Mouse (Mus musculus) C2C12 (cell line): ENCODE measurements around the gene Nckap5l. TPM values are rescaled to one million over a fixed set of nuclear protein-coding genes. Genes with fewer than 3 reads are reported as not detected.
"Not testable (repeated sequence)": the region's sequence is repeated elsewhere in the genome, so short reads cannot be mapped to it uniquely, and the experiment has no call there.

ENCODE experiments used
- H3K27me3 ChIP-seq: one replicate; pipeline ENCODE4 v1.6.1; 2011; ENCODE audit not compliant: control insufficient read depth, insufficient read depth, insufficient read length
- H3K36me3 ChIP-seq: one replicate; pipeline ENCODE4 v1.6.1; 2011; ENCODE audit not compliant: control insufficient read depth, insufficient read depth
- H3K4me3 ChIP-seq: one replicate; pipeline ENCODE4 v1.5.1; 2011; ENCODE audit warnings: mild to moderate bottlenecking, control low read depth; ENCODE audit not compliant: poor library complexity, insufficient read depth, severe bottlenecking
- H3K79me2 ChIP-seq: one replicate; pipeline ENCODE4 v1.6.1; 2011; ENCODE audit not compliant: control insufficient read depth, insufficient read depth
- H3K79me3 ChIP-seq: one replicate; pipeline ENCODE4 v1.6.1; 2011; ENCODE audit warnings: low read depth, control low read depth
- H3ac ChIP-seq: one replicate; pipeline ENCODE3; 2011; ENCODE audit warnings: low read depth; ENCODE audit not compliant: control insufficient read depth, insufficient read length
- CEBPB ChIP-seq: IDR thresholded peaks from one replicate; pipeline ENCODE4 v1.6.1; 2011; ENCODE audit warnings: low read depth, mild to moderate bottlenecking, control low read depth, moderate library complexity
- CTCF ChIP-seq: IDR thresholded peaks from one replicate; pipeline ENCODE4 v1.5.1; 2011; ENCODE audit not compliant: control insufficient read depth, insufficient read depth, insufficient read length
- FOSL1 ChIP-seq: IDR thresholded peaks from one replicate; pipeline ENCODE4 v1.8.0; 2011; ENCODE audit warnings: mild to moderate bottlenecking, low read length; ENCODE audit not compliant: poor library complexity, insufficient read depth, severe bottlenecking
- MAX ChIP-seq: IDR thresholded peaks from one replicate; pipeline ENCODE4 v1.6.1; 2011; ENCODE audit warnings: mild to moderate bottlenecking, control low read depth
- MYOD1 ChIP-seq: IDR thresholded peaks from one replicate; pipeline ENCODE4 v1.6.1; 2011; ENCODE audit warnings: low read depth; ENCODE audit not compliant: control insufficient read depth, insufficient read length
- MYOG ChIP-seq: IDR thresholded peaks from one replicate; pipeline ENCODE4 v1.6.1; 2011; ENCODE audit not compliant: control insufficient read depth, insufficient read length; ENCODE audit errors: extremely low read depth
- USF1 ChIP-seq: IDR thresholded peaks from one replicate; pipeline ENCODE4 v1.6.1; 2011; ENCODE audit warnings: low read depth, mild to moderate bottlenecking, control low read depth, moderate library complexity
- polyA plus RNA-seq: library from polyadenylated mRNA; unstranded; fragments of >200 nt; fragmentation: generic; extraction: Trizol; gene quantifications from one replicate; pipeline ENCODE4 v1.2.1, GENCODE M21; 2012; ENCODE audit warnings: missing spikeins

The Nckap5l gene
- polyA plus RNA-seq, 1 experiment, result 17.7 TPM

GRCm38 (mm10) chr15:99392486-99393385, 64.8 kb downstream of the Nckap5l start, which contains the start of gene Tmbim6:
Gene Tmbim6, plus strand, starts transcription at chr15:99392882.
- TF ChIP-seq MAX (peak; percentile 57), MYOD1 (no peak)
- H3K4me3 ChIP-seq, result peak within 1 kb of the TSS; percentile 100
- H3K79me3 ChIP-seq, result peaks cover 48% of the 10 kb centered on the region
- H3K36me3 ChIP-seq, result no peaks in the 10 kb centered on the region
- H3K79me2 ChIP-seq, result peaks cover 50% of the 10 kb centered on the region
- H3K27me3 ChIP-seq, result no peaks in the 10 kb centered on the region
- peak within 1 kb of the TSS; percentile 74 for H3ac ChIP-seq

GRCm38 (mm10) chr15:99391975-99392374, 65.6 kb downstream of the Nckap5l start:
- Histone ChIP-seq H3K79me2 (peaks cover 43% of the 10 kb centered on the region), H3K4me3 (no peak overlapping the region), H3K27me3 (no peaks in the 10 kb centered on the region), H3K79me3 (peaks cover 40% of the 10 kb centered on the region), H3ac (no peak overlapping the region), H3K36me3 (no peaks in the 10 kb centered on the region)
- TF ChIP-seq MYOG, result no peak
- no peak for TF ChIP-seq MYOD1
- no peak for TF ChIP-seq CTCF
- no peak for TF ChIP-seq CEBPB
- no peak for TF ChIP-seq FOSL1
- TF ChIP-seq USF1, result no peak
- no peak for TF ChIP-seq MAX

- no peak overlapping the region for H3K4me3 ChIP-seq
- H3ac ChIP-seq, result no peak overlapping the region
- peaks cover 30% of the 10 kb centered on the region for H3K79me2 ChIP-seq
Observed at GRCm38 (mm10) chr15:99390472-99391401, 66.8 kb downstream of the Nckap5l start.

GRCm38 (mm10) chr15:99387976-99388375, 69.6 kb downstream of the Nckap5l start:
- no peak overlapping the region for H3ac ChIP-seq
- H3K79me3 ChIP-seq, result no peaks in the 10 kb centered on the region
- H3K36me3 ChIP-seq, result no peaks in the 10 kb centered on the region
- peaks cover 3% of the 10 kb centered on the region for H3K79me2 ChIP-seq
- no peaks in the 10 kb centered on the region for H3K27me3 ChIP-seq
- H3K4me3 ChIP-seq, result no peak overlapping the region
- TF ChIP-seq MYOD1 (no peak), CEBPB (no peak), USF1 (no peak), MYOG (no peak), CTCF (no peak), FOSL1 (no peak), MAX (no peak)

More at GRCm38 (mm10) chr15:99390472-99391401, 66.8 kb downstream of the Nckap5l start:
- TF ChIP-seq CEBPB (no peak), FOSL1 (no peak), MYOD1 (no peak), CTCF (no peak), MYOG (no peak), USF1 (no peak), MAX (no peak)
- Histone ChIP-seq H3K27me3 (no peaks in the 10 kb centered on the region), H3K36me3 (no peaks in the 10 kb centered on the region), H3K79me3 (peaks cover 28% of the 10 kb centered on the region)

GRCm38 (mm10) chr15:99386796-99387195, 70.8 kb downstream of the Nckap5l start:
- Histone ChIP-seq H3K79me3 (no peaks in the 10 kb centered on the region), H3K4me3 (no peak overlapping the region), H3ac (no peak overlapping the region), H3K79me2 (no peaks in the 10 kb centered on the region), H3K27me3 (no peaks in the 10 kb centered on the region), H3K36me3 (no peaks in the 10 kb centered on the region)
- no peak for TF ChIP-seq MYOD1
- TF ChIP-seq CTCF, result no peak
- no peak for TF ChIP-seq CEBPB
- TF ChIP-seq USF1, result no peak
- no peak for TF ChIP-seq MAX
- no peak for TF ChIP-seq FOSL1
- TF ChIP-seq MYOG, result no peak

GRCm38 (mm10) chr15:99386110-99386509, 71.4 kb downstream of the Nckap5l start:
- not testable (repeated sequence) for H3K79me2 ChIP-seq, H3ac ChIP-seq, H3K27me3 ChIP-seq, H3K79me3 ChIP-seq, H3K4me3 ChIP-seq, H3K36me3 ChIP-seq
